Mouse (Mus musculus) cerebellum, postnatal 4 days (tissue): Measurements from ENCODE around the gene Dnajc6.
A peak's percentile ranks its signal among the peaks of the same experiment; 100 is the strongest.

Experiments used
- DNase-seq, 2 experiments: peaks; one replicate each; pipeline ENCODE4 v3.0.0; 2022; ENCODE audit warnings: low spot score in 2 of 2, mixed read lengths in 1 of 2

Dnajc6 gene

DNA sequence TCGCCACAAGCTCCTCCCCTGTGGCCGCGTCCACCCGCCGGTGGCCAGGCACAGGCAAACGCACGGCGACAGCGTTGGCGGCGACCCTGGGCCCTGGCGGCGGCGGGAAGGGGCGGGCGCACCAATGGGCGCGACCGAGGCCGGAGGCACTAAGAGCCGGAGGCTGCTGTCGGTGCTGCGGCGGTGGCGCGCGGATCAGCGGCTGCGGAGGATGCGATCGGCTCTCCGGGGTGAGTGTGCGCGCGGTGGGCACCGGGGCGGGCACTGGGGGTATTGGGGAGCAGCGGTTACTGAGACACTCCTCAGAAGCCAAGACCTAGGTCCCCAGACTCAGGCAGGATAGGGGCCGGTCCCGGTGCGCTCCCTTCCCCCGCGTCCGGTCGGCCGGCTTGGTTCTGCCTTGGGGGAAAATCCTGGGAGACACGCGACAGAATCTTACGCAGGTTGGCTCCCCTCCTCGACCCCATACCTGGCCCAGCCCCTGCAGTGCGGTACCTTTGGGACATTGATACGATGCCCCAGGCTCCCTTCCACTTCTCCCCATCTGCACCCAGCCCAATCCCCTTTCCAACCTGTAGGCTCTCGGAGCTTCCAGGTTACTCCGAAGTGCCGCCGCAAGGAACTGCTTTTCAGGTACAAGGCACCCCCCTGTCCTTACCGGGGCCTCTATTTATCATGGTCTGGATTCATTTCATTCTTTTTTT is at the start of gene Dnajc6:
Gene Dnajc6 (plus strand): TSS at position 115 of the 704 bp plus-strand sequence.
- peak in 1 of 2 experiments; percentile 12 for DNase-seq

- DNase-seq, result no peak
Measured at GRCm38 (mm10) chr4:101448701-101449100, 47.7 kb upstream of the Dnajc6 start.

- no peak for DNase-seq
Measured at GRCm38 (mm10) chr4:101449344-101449743, 47.1 kb upstream of the Dnajc6 start.

DNA sequence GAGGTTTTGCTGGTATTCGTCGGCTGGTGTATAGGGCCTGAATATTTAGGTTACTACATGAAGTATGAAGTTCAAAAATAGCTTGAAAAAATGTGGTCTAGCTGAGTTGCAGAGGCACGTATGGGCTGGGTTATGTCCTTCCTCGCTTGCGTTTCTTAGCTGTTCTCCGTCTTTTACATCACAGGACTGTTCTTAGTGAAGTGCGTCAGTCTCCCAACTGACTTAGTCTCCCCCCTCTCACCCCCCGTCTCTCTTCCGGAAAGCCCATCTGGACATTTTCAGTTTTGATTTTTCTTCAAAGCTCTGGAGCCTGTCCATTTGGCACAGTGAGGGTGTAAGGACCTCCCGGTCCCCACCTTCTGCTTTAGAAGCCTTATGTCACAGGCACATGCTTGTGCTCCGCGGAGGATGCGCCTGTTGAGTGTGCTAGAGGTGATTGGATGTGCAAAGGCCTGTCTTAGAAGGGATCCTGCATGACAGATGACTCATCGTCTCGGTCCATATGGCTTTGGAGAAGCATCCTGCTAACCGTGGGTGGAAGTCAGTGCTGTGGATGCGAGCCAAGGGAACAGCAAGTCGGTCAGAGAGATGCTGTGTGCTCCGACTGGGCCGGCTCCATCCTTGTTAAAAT is 46.2 kb upstream of the Dnajc6 start:
- peak in 1 of 2 experiments; percentile 68 for DNase-seq

DNA sequence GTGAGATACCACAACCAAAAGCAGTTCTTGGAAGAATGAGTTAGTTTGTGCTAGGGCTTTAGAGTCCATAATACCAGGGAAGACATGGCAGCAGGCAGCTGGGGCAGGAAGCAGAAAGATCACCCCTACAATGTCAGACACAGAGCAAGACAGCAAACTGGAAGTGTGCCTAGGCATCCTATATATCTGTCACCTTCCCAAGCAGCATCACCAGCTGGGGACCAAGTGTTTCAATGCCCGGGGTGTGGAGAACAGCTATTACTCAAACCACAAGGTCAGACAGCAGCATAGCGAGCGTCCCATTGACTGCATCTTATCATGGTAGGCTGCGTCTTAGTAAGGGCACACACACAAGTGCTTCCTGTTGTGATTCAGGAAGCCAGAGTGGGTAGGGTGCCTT is 45.4 kb upstream of the Dnajc6 start:
- no peak for DNase-seq

DNA sequence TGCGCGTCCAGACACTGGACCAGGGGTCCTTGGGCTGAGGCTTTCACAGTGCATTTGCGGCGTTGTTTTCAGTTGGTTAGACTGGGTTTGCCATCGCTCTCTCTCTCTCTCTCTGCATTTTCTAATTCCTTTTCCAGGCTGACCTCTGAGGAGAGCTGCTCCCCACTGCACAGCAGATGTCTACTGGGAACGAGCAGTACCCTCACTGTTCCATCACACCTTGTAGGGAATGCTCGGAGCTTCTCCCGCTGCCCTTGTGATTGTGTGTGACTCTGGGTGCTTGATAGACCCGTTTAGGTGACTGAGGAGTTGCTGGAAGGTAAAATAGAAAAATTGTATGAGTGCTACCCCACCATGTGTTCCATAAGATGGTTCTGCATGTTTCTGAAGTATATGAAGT is 43.6 kb upstream of the Dnajc6 start:
- DNase-seq, result no peak

DNA sequence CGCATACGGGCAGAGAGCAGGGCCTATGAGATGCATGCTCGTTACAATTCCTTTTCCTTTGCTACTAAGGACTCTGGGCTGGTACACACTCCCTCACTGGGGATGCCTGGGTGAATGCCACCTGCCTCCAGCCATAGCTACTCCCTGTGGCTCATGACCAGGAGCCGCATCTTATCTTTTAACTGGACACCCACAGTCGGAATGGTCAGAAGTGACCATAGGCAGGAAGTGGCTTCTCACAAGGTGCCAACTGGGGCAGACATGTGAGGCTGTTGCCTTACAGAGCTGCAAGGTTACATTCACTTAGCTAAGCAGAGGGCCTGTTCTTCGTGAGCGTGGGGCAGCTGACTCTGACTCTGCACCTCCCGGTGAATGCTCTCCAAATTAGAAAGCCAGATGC is 39.3 kb upstream of the Dnajc6 start:
- DNase-seq, result no peak

- peak; percentile 34 to 55 for DNase-seq
Measured at GRCm38 (mm10) chr4:101458341-101458740, 38.1 kb upstream of the Dnajc6 start.

GRCm38 (mm10) chr4:101459358-101459757 is 37.1 kb upstream of the Dnajc6 start:
- no peak for DNase-seq

- no peak for DNase-seq
Measured at GRCm38 (mm10) chr4:101460114-101460513, 36.3 kb upstream of the Dnajc6 start.

DNA sequence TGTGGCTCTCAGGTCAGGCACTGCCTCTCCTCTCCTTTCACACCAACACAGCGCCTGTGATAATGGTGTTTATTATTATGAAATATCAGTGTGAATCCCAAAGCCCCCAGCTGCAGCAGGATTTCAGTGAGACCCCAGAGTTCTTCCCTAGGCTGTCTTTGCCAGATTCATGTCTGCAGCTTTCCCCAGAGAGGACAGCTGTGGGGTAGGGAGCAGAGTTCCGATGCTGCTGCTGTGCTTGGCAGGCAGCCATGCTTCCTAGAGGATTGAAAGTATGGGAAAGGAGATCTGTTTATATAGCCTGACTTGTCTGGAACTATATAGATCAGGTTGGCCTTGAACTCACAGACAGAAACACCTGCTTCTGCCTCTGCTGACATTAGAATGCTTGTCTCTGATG is 34.4 kb upstream of the Dnajc6 start:
- DNase-seq, result no peak

DNA sequence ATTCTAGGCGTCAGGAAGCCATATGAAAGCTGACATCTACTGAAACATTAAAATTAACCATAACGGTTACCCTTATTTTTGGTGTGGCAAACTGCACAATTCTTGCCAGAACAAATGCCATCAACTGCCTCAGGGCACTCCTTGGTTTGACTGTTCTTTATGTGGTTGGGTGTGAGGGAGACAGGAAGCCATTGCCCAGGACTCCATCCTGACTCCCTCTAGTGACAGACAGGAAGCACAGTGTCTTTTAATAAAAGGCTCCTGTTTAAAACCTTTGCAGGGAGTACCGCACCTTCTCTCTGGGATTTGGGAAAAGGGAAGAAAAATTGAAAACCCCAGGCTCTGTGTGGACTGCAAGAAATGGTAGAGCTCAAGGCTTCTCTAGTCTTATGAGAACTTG is 30.2 kb upstream of the Dnajc6 start:
- no peak for DNase-seq

GRCm38 (mm10) chr4:101469242-101469641 is 27.2 kb upstream of the Dnajc6 start:
- DNase-seq, result no peak

- no peak for DNase-seq
Measured at GRCm38 (mm10) chr4:101470543-101470942, 25.9 kb upstream of the Dnajc6 start.

DNA sequence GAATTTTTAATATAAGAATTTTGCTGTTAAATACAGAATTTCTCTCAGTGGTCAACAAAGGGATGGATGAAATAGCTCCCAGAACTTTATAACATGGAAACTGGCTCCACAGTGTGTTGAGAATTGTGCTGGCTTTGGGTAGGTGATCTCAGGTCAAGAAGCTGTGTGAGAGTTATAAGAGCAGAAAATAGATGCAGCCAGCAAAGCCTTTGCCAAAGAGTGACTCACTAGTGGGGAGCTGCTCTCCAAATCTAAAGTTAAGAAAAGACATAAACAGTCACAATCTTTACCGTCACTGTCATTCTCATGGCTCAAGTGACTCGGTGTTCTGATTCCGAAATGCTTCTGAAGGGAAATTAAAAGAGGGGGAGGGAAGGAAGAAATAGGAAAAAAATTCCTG is 23.7 kb upstream of the Dnajc6 start:
- no peak for DNase-seq

GRCm38 (mm10) chr4:101490320-101490917 is 6.0 kb upstream of the Dnajc6 start:
- DNase-seq, result no peak

- DNase-seq, result no peak
Measured at GRCm38 (mm10) chr4:101491704-101492103, 4.7 kb upstream of the Dnajc6 start.

DNA sequence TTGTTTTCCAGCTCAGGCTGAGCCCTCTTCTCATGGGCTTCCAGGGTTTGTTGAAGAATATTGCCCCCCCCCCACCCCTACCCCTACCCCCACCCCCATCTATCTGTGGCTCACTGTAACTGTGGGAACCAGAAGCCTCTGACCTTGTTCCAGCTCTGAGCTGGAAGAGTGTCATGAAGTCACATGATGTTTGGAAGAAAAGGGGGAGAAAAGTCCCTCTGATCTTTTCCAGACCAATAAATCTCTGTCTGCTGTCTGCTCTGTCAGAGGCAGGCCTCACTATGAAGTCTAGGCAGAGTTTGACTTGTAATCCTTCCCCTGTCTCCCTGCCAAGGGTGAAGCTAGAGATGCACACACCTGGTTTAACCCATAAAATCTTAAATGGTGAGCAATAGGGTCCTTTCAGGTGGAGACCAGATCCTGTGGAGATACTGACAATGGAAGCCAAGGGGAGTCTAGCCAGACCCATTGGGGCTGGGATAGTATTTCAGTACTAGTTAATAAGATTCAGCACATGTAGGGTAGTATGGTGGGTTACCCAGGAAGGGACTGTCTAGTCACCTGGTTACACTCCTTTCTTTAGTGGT is 2.7 kb upstream of the Dnajc6 start:
- DNase-seq, result no peak

DNA sequence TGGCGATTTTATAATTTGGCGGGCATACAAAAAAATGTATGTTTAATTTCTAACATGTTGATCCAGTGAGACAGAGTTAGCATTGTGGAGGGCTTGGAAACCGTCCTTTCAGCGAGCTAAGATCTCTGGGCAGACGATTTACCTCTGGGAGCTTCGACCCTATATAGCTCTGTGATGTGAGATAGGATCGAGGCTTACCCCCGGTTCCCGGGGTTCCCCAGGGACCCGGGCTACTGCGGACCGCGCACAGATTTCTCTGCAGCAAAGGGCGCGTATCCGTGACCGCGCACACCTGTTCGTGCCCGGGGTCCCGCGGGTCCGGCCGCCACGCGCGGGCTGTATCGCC is 287 bp upstream of the Dnajc6 start:
- DNase-seq, result peak; percentile 21 to 37

GRCm38 (mm10) chr4:101497336-101497735 is 888 bp downstream of the Dnajc6 start:
- peak in 1 of 2 experiments; percentile 21 for DNase-seq

DNA sequence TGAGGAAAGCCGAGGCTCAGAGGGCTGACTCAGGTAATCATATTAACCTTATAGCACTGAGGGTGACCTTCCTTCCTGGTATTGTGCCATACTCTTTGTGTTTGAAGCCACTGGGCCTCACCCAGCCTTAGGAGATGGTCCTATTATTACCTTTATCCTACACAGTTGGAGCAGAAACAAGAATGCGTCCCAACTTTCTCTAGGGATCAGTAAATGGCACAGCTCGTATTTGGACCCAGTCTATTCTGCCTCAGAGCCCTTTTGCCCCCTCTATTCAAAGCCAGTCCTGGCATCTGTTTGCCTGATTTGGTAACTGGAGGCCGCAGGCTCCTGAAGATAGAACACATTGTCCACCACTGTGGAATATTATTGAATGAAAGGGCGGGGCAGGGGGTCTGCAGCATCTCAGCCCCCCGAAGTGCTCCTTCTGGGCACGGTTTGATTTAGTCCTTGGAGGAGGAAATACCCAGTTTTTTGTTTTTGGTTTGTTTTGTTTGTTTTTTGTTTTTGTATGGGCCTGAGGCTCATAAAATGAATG is 8.1 kb downstream of the Dnajc6 start:
- DNase-seq, result no peak

DNA sequence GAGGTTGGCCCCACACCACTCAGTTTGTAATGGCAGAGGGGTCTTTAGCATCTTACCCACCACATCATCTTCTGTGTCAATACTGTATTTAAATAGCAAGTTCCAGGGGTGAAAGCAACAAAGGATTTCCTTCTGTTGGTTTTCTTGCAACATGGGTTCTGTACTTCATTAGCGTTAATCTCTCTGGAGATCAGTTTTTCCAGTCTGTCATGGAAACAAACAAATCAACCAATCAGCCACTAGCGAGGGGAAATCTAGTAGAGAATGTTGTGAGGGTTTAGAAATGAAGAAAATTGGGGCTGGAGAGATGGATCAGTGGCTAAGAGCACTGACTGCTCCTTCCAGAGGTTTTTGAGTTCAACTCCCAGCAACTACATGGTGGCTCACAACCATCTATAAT is 9.5 kb downstream of the Dnajc6 start:
- DNase-seq, result no peak

GRCm38 (mm10) chr4:101506372-101506771 is 9.9 kb downstream of the Dnajc6 start:
- no peak for DNase-seq
